In genomic region chr2:3474861-3475283, GRCm38 (mm10) we compare ENCODE assay signal across 8 mouse cellular contexts. TPM values are rescaled to one million over a fixed set of nuclear protein-coding genes. Genes with fewer than 3 reads are reported as not detected.
DNase-seq lines count a peak whose midpoint lies in the region; ATAC-seq and TF ChIP-seq lines count a peak whose summit lies in the region.

Gene Suv39h2 (minus strand): TSS chr2:3475031.

- no peak for TF ChIP-seq EP300 in lung, postnatal 0 days (IDR thresholded peaks at IDR 0.05)

- peaks cover 23% of the 10 kb centered on the region for H3K36me3 ChIP-seq in hindbrain, embryonic 10.5 days
- no peaks in the 10 kb centered on the region for H3K36me3 ChIP-seq in lung, postnatal 0 days (ENCODE audit: insufficient read depth, low read length)

- peaks cover 17% of the 10 kb centered on the region for H3K4me1 ChIP-seq in hindbrain, embryonic 10.5 days (replicated peaks)
- peaks cover 6% of the 10 kb centered on the region; the same call in 1 of the 2 replicates for H3K4me1 ChIP-seq in lung, postnatal 0 days (ENCODE audit: insufficient read depth, low read depth, low read length)

- ATAC-seq in frontal cortex, adult (ENCODE audit: low TSS enrichment), result peak; percentile 97
- peak; percentile 99 for ATAC-seq in lung, postnatal 0 days

- H3K4me3 ChIP-seq in hindbrain, embryonic 10.5 days, result peak within 1 kb of the TSS; percentile 86
- H3K4me3 ChIP-seq in lung, postnatal 0 days (ENCODE audit: low read depth, low read length), result peak within 1 kb of the TSS; percentile 88

- TF ChIP-seq CTCF in lung, postnatal 0 days (IDR thresholded peaks at IDR 0.05), result no peak

- peak; percentile 93 for DNase-seq in MN1 (ENCODE audit: low spot score)
- DNase-seq in cerebellum, adult 9-10 months, result peak; percentile 95
- peak; percentile 99 for DNase-seq in hindbrain, embryonic 10.5 days (ENCODE audit: low spot score)
- DNase-seq in layer of hippocampus, adult 9-11 months, result peak; percentile 95
- peak; percentile 99 for DNase-seq in lung, postnatal 0 days (ENCODE audit: low spot score)
- peak; percentile 98 for DNase-seq in ovary, postnatal 14 days (ENCODE audit: low spot score)
- peak; percentile 98 for DNase-seq in thymus, postnatal 14 days

- WGBS in hindbrain, embryonic 10.5 days, result under 1% methylated on average over 42 of the region's 42 CpGs
- WGBS in lung, postnatal 0 days, result under 1% methylated on average over 41 of the region's 42 CpGs

- 0 out of 2 replicates have a peak, but pooled peaks cover 4% of the 10 kb centered on the region for H3K9me3 ChIP-seq in hindbrain, embryonic 10.5 days
- H3K9me3 ChIP-seq in lung, postnatal 0 days (ENCODE audit: low read length), result no peaks in the 10 kb centered on the region

- peak within 1 kb of the TSS; percentile 99 for H3K4me2 ChIP-seq in lung, postnatal 0 days (replicated peaks; ENCODE audit: low read depth, low read length)

- peak within 1 kb of the TSS; percentile 59 for H3K9ac ChIP-seq in lung, postnatal 0 days (replicated peaks; ENCODE audit: low read depth)

- peak within 1 kb of the TSS; percentile 97 for H3K27ac ChIP-seq in hindbrain, embryonic 10.5 days
- H3K27ac ChIP-seq in lung, postnatal 0 days (ENCODE audit: low read length), result peak within 1 kb of the TSS; percentile 81

- H3K27me3 ChIP-seq in hindbrain, embryonic 10.5 days (ENCODE audit: insufficient read depth, poor library complexity, severe bottlenecking), result no peaks in the 10 kb centered on the region
- H3K27me3 ChIP-seq in lung, postnatal 0 days (replicated peaks; ENCODE audit: insufficient read depth, low read length), result no peaks in the 10 kb centered on the region

RNA-seq across cellular contexts. Expression of gene Suv39h2, which starts in this region (rescaled TPM):
- 27.2 and 38.9 TPM in 2 replicates for polyA plus RNA-seq in hindbrain, embryonic 10.5 days (2016; fragmentation: Nextera tagmentation; extraction: Ambion mirVana)
- 1.3 and 1.6 TPM in 2 replicates for polyA plus RNA-seq in lung, postnatal 0 days (2015; fragmentation: Nextera tagmentation; extraction: Ambion mirVana)

Comparison
In these comparisons a context has a peak if more than half of its experiments do, and no peak if none do; other contexts are left out.
1. Peak in every context shown above with its lines: DNase-seq, ATAC-seq, H3K4me3 ChIP-seq and H3K27ac ChIP-seq.
2. RNA of gene Suv39h2 (polyA plus RNA-seq): 27.2 to 38.9 TPM in hindbrain, embryonic 10.5 days; 1.3 to 1.6 TPM in lung, postnatal 0 days; every median in the first group is over 10 times any median in the second.